Mouse (Mus musculus) mouse trophoblast stem cell (cell line): ENCODE data around the gene S100a6.

Experiments
- in situ Hi-C, 2 experiments: fragments of 300-500 bp; cut with MseI, MboI; formaldehyde crosslinking; loops; 2 replicates in 1 of 2; 3 replicates in 1 of 2; pipeline ENCODE4 v1.15.1; 2025

Gene S100a6

DNA sequence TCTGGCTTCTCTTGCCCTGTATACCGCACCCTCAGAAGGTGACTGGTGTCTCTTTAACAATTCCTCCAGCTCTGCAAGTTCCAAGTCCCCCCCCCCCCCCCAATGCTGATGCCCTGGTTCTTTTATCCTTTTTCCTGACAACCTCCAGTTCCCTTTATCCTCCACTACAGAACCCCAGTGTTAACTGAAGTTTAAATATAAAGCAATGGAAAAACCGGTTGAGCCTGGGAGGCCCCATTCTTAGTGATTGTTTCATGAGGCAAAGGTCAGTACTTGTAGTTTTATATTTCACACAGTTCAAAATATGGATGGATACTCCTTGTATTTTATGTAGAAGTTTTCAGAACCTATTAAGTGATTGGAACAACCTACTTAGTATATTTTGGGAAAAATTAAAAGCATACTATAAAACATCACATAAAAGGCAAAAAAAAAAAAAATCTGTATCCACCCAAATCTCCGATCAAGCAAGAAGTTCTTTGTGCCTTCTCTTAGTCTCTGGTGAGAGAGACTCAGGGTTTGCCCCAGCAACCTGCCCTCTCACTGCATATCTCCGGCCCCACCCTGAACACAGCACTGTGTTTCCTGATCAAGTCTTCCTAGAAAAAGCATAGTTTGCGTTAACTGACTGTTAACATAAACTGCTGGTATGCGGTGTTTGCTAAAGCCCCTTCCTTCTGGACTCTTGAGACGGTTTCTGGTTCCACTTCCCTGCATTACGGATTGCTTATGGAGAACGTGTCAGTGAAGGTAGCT is 13.8 kb downstream of the S100a6 start:
- in situ Hi-C loops: loop anchor here in 1 of 2 experiments (10.0 kb wide), 1 partner anchor 112 kb away; the partner anchor contains the start of genes S100a1 and S100a13

- in situ Hi-C loops: loop anchor here in 1 of 2 experiments (10.0 kb wide), 1 partner anchor 113 kb away; the partner anchor contains the start of genes S100a1 and S100a13
Measured at GRCm38 (mm10) chr3:90627366-90627765, 14.7 kb downstream of the S100a6 start.

GRCm38 (mm10) chr3:90627807-90628206 is 15.1 kb downstream of the S100a6 start:
- in situ Hi-C loops: loop anchor here in 1 of 2 experiments (10.0 kb wide), 1 partner anchor 113 kb away; the partner anchor contains the start of genes S100a1 and S100a13

- in situ Hi-C loops: loop anchor here in 1 of 2 experiments (10.0 kb wide), 1 partner anchor 114 kb away; the partner anchor contains the start of genes S100a1 and S100a13
Measured at GRCm38 (mm10) chr3:90629298-90629697, 16.6 kb downstream of the S100a6 start.

- in situ Hi-C loops: no loop called here
Measured at GRCm38 (mm10) chr3:90631984-90632383, 19.3 kb downstream of the S100a6 start.

DNA sequence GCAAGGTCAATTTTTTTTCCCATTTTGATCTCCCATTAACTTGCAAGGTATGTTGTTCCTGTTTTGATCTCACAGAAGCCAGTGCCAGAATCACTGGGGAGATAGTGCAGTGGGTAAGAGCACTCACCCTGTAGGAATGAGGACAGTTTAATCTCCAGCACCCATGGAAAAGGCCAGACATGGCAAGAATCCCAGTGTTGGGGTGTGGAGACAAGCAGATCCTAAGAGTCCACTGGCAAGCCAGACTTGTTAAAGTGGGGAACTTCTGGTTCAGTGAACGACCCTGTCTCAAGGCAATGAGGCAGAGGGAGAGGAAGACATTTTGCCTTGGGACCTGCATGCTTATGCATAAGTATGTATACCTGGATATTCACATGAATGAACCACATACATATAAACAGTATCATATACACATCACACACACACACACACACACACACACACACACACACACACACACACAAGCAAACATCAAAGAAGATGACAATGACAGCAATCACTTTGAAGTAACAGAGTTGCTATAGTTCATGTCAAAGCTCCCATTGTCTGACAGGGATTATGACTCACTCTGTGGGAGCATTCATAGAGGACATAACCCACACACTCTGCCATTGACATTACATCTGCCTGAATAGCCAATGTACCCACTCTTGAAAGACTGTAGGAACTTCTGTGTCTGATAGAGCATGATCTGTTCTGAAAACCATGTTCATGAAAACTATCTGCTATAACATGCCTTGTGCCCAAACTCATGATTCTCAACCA is 26.0 kb downstream of the S100a6 start:
- in situ Hi-C loops: no loop called here

- in situ Hi-C loops: no loop called here
Measured at GRCm38 (mm10) chr3:90639511-90640154, 27.0 kb downstream of the S100a6 start.

- in situ Hi-C loops: no loop called here
Measured at GRCm38 (mm10) chr3:90640981-90641380, 28.3 kb downstream of the S100a6 start.

- in situ Hi-C loops: no loop called here
Measured at GRCm38 (mm10) chr3:90644220-90644619, 31.5 kb downstream of the S100a6 start.

DNA sequence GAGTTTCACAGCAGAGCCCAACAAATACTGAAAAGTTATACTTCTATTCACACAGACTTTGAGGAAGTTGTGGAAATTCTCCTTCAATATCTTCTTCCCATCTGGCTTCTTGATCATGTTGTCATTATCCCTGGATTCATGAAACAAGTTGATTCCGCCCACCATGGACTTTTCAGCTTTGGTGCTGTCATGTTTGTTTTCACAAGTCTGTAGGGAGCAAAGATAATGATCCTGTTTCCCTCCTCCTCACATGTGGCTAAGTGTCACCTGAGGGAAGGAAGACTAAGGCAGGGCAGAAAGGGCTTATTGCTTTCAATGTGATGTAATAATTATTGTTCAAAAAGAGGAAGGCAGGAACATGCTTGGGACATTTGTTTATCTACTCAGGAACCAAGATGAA is 34.6 kb downstream of the S100a6 start:
- in situ Hi-C loops: no loop called here

GRCm38 (mm10) chr3:90648981-90649380 is 36.3 kb downstream of the S100a6 start:
- in situ Hi-C loops: no loop called here

DNA sequence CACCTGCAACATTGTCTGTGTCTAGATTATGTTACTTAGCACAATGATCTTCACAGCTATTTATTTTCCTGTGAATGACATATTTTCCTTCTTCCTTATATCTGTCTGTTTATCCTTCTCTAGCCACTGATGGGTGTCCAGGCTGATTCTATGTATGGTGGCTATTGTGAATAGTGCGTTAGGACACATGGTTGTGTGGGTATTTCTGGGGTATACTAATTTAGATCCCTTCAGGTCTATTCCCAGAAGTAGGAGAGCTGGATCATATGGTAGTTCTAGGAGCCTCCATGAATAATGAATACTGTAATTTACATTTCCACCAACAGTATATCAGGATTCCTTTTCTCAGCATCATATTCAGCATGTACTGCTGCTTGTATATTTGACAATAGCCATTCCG is 37.1 kb downstream of the S100a6 start:
- in situ Hi-C loops: no loop called here

GRCm38 (mm10) chr3:90652878-90653508 is 40.3 kb downstream of the S100a6 start:
- in situ Hi-C loops: no loop called here

DNA sequence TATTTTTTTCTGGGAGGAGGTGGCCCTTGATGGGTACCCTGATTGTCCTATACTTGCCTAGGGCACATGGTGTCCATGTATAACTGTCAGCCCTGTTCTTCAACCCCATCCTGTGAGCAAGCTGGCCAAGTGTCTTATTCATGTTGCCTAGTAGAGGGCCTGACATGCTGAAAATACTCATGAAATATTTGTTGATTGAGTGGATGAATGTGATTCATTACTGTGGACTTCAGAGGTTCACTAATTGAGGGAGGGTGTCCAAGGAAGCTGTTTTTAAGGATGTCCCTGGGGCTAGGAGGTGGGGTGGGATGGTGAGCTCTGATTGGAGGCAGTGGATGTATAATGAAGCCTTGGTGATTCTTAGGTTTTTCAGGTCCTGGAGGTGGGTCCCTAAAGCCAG is 41.0 kb downstream of the S100a6 start, which contains the start of gene S100a7a:
TSS of gene S100a7a (plus strand) at position 301 of the 400 bp plus-strand sequence.
- in situ Hi-C loops: no loop called here

DNA sequence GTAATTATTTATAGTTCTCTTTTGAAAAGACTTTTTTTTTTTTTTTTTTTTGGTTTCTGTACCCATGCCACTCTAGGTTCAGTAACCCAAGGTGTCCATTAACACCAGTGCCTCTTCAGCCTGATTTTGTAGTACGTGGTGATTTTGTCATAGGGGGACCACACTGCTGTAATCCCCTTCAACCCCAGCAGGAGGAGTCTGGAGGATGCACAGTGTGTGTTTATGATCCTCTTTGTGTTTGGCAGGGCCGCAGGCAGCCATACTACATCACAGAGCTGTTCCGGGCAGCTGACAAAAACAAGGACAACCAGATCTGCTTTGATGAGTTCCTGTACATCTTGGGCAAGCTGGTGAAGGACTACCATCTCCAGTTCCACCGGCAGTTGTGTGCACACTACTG is 44.7 kb downstream of the S100a6 start:
- in situ Hi-C loops: no loop called here

GRCm38 (mm10) chr3:90659364-90660044 is 46.8 kb downstream of the S100a6 start:
- in situ Hi-C loops: loop anchor here in 1 of 2 experiments (5.0 kb wide), 1 partner anchor 48 kb away; no protein-coding TSS in a partner anchor

DNA sequence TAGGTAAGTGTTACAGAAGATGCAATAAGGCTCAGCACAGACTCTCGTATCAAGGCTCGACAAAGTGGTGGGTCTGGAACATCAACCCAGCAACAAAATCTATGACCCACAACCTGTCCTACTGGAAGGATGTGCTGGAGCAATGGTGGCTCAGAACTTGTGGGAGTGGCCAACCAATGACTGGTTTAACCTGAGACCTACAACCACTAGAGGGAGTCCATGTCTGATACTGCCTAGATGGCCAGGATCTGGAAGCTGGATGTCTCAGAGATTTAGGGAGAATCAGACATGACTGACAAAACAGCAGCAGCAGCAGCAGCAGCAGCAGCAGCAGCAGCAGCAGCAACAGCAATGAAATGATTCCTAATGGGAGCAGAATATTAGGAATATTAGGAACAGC is 51.5 kb downstream of the S100a6 start:
- in situ Hi-C loops: loop anchor here in 1 of 2 experiments (5.0 kb wide), 1 partner anchor 43 kb away; no protein-coding TSS in a partner anchor

DNA sequence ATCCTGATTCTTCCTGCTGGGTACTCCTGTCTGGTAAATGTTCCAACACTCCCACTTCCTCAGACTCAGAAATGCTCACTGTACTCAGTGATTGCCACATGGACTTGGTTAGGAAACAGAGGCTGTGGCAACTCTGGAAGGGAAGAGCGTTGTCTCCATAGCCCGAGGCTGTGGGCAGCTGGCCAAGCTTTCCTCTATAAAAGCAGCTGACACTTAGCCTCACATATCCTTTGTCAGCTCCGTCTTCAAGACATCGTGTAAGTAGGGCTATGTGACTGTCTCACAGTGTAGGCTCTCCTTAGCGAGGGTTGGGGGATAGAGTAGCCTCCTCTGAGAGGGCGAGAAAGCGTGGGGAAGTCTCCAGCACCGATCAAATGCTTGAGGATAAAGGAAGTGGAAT is 56.2 kb downstream of the S100a6 start, which contains the start of gene S100a8:
TSS of gene S100a8 (plus strand) at position 133 of the 400 bp plus-strand sequence.
- in situ Hi-C loops: loop anchor here in 1 of 2 experiments (5.0 kb wide), 1 partner anchor 38 kb away; no protein-coding TSS in a partner anchor
